14 mouse cellular contexts compared by ENCODE assay signal in the genomic region with DNA sequence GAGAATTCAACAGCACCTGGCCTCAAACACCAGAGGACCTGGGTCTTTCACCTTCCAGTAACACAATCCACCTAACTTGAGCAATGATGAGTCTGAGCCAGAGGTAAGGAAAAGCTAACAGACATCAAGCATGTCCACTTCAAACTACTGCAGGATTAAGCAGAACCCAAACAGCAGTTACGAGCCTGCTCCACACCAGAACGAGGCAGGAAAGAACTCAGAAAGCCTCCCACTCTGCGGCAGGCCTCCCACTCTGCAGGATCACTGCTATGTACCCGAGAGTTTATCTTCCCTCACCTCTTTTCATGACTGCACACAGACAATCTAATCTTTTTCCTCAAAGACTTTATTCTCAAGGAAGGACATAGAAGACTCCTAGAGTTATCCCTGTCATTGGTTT. TPM values are rescaled to one million over a fixed set of nuclear protein-coding genes. Genes with fewer than 3 reads are reported as not detected.
DNase-seq lines count a peak whose midpoint lies in the region; ATAC-seq and TF ChIP-seq lines count a peak whose summit lies in the region.
"Had no signal": no experiment of that assay in that cellular context is flagged by ENCODE, and none has a peak within 500 bp of the region (broad histone marks: within the 10 kb centered on the region; RNA-seq: fewer than 3 reads in every experiment).

No protein-coding gene starts in this region.

- no peak for TF ChIP-seq EP300 in lung, postnatal 0 days (IDR thresholded peaks at IDR 0.05)

- no peak overlapping the region for H3K9ac ChIP-seq in heart, embryonic 12.5 days
- H3K9ac ChIP-seq in lung, postnatal 0 days (replicated peaks; ENCODE audit: low read depth): no peak overlapping the region
- H3K9ac ChIP-seq: liver, embryonic 15.5 days had no signal

- H3K4me1 ChIP-seq in heart, embryonic 12.5 days (replicated peaks): peaks cover 16% of the 10 kb centered on the region; the same call in 1 of the 2 replicates
- H3K4me1 ChIP-seq in heart, embryonic 10.5 days: 0 out of 2 replicates have a peak, but pooled peaks cover 2% of the 10 kb centered on the region
- H3K4me1 ChIP-seq in lung, postnatal 0 days (ENCODE audit: insufficient read depth, low read depth, low read length): no peaks in the 10 kb centered on the region

- no peaks in the 10 kb centered on the region for H3K9me3 ChIP-seq in heart, embryonic 12.5 days (replicated peaks)
- no peaks in the 10 kb centered on the region for H3K9me3 ChIP-seq in heart, embryonic 10.5 days
- H3K9me3 ChIP-seq in lung, postnatal 0 days (ENCODE audit: low read length): no peaks in the 10 kb centered on the region
- H3K9me3 ChIP-seq: forebrain, embryonic 10.5 days; liver, embryonic 15.5 days had no signal

- H3K4me2 ChIP-seq in heart, embryonic 12.5 days: peak overlapping the region; percentile 9; the same call in 1 of the 2 replicates
- H3K4me2 ChIP-seq in lung, postnatal 0 days (replicated peaks; ENCODE audit: low read depth, low read length): no peak overlapping the region
- H3K4me2 ChIP-seq: liver, embryonic 15.5 days had no signal

- H3K27me3 ChIP-seq in heart, embryonic 12.5 days (replicated peaks): no peaks in the 10 kb centered on the region
- H3K27me3 ChIP-seq in heart, embryonic 10.5 days (ENCODE audit: insufficient read depth, poor library complexity, severe bottlenecking): no peaks in the 10 kb centered on the region
- no peaks in the 10 kb centered on the region for H3K27me3 ChIP-seq in lung, postnatal 0 days (replicated peaks; ENCODE audit: insufficient read depth, low read length)
- H3K27me3 ChIP-seq: liver, embryonic 15.5 days had no signal

- no peak for DNase-seq in heart, embryonic 10.5 days (ENCODE audit: low spot score)
- peak; percentile 42 to 54 for DNase-seq in layer of hippocampus, adult 2 months (ENCODE audit: low spot score in 2 of 2)
- DNase-seq in layer of hippocampus, postnatal 25 days (ENCODE audit: extremely low spot score in 1 of 2, low spot score in 1 of 2): no peak
- DNase-seq in right cerebral cortex, postnatal 36 days (ENCODE audit: low spot score in 2 of 2): peak; percentile 38 to 54
- no peak for DNase-seq in right cerebral cortex, postnatal 25 days
- DNase-seq in lung, postnatal 0 days (ENCODE audit: low spot score): no peak
- DNase-seq in urinary bladder, adult 18-20 months (ENCODE audit: low spot score in 2 of 2): no peak
- DNase-seq: cerebellum, adult 8-10 months; gastrocnemius, postnatal 36 days; thymus, postnatal 4 days had no signal

- no peak overlapping the region for H3K4me3 ChIP-seq in heart, embryonic 12.5 days
- H3K4me3 ChIP-seq in heart, embryonic 10.5 days: no peak overlapping the region
- H3K4me3 ChIP-seq in layer of hippocampus, adult 2 months: peak overlapping the region; percentile 1; the same call in 1 of the 2 replicates
- no peak overlapping the region for H3K4me3 ChIP-seq in lung, postnatal 0 days (ENCODE audit: low read depth, low read length)
- H3K4me3 ChIP-seq: forebrain, embryonic 10.5 days; liver, embryonic 15.5 days had no signal

- WGBS in heart, embryonic 12.5 days: 55% methylated on average over 4 of the region's 4 CpGs
- 70% methylated on average over 4 of the region's 4 CpGs for WGBS in heart, embryonic 10.5 days
- WGBS in lung, postnatal 0 days: 56% methylated on average over 4 of the region's 4 CpGs

- TF ChIP-seq CTCF in layer of hippocampus, adult 2 months (conservative IDR thresholded peaks at IDR 0.05): no peak; the same call in 1 of the 2 replicates
- TF ChIP-seq CTCF in lung, postnatal 0 days (IDR thresholded peaks at IDR 0.05): no peak

- ATAC-seq in heart, embryonic 12.5 days (ENCODE audit: insufficient number of reproducible peaks, low FRiP score): no peak
- ATAC-seq in lung, postnatal 0 days: no peak

- peaks cover 88% of the 10 kb centered on the region for H3K36me3 ChIP-seq in heart, embryonic 12.5 days
- peaks cover 87% of the 10 kb centered on the region for H3K36me3 ChIP-seq in heart, embryonic 10.5 days
- H3K36me3 ChIP-seq in lung, postnatal 0 days (ENCODE audit: insufficient read depth, low read length): peaks cover 37% of the 10 kb centered on the region

- no peak overlapping the region for H3K27ac ChIP-seq in heart, embryonic 12.5 days (ENCODE audit: poor library complexity, severe bottlenecking)
- H3K27ac ChIP-seq in heart, embryonic 10.5 days: no peak overlapping the region
- H3K27ac ChIP-seq in layer of hippocampus, adult 2 months: peak overlapping the region; percentile 82
- H3K27ac ChIP-seq in lung, postnatal 0 days (ENCODE audit: low read length): no peak overlapping the region
- H3K27ac ChIP-seq: forebrain, embryonic 10.5 days; liver, embryonic 15.5 days; macrophage had no signal

RNA-seq across cellular contexts. Expression of a gene that starts 7.8 kb away (rescaled TPM):
- 22.6 and 24.5 TPM in 2 replicates for polyA plus RNA-seq in heart, embryonic 12.5 days (2016; fragmentation: Nextera tagmentation; extraction: Ambion mirVana)
- polyA plus RNA-seq in heart, embryonic 10.5 days (2016; fragmentation: Nextera tagmentation; extraction: Ambion mirVana): 24.7 and 26.4 TPM in 2 replicates
- 10 to 100 TPM; 49.3 to 51.3 TPM for total RNA-seq in layer of hippocampus, adult 2 months (2021)
- 10 to 100 TPM; 46.4 to 48.1 TPM for total RNA-seq in layer of hippocampus, postnatal 25 days (2021)
- 10.2 and 13.1 TPM in 2 replicates for polyA plus RNA-seq in lung, postnatal 0 days (2015; fragmentation: Nextera tagmentation; extraction: Ambion mirVana)

RNA-seq across cellular contexts. Expression of a gene that starts 28.2 kb away (rescaled TPM):
- polyA plus RNA-seq in heart, embryonic 12.5 days (2016; fragmentation: Nextera tagmentation; extraction: Ambion mirVana): 17.7 and 19.1 TPM in 2 replicates
- 20.5 and 22.7 TPM in 2 replicates for polyA plus RNA-seq in heart, embryonic 10.5 days (2016; fragmentation: Nextera tagmentation; extraction: Ambion mirVana)
- 10 to 100 TPM; 22.2 to 25.1 TPM for total RNA-seq in layer of hippocampus, adult 2 months (2021)
- 10 to 100 TPM; 21.7 to 24.4 TPM for total RNA-seq in layer of hippocampus, postnatal 25 days (2021)
- polyA plus RNA-seq in lung, postnatal 0 days (2015; fragmentation: Nextera tagmentation; extraction: Ambion mirVana): 11.0 and 11.2 TPM in 2 replicates

RNA-seq across cellular contexts. Expression of a gene that starts 48.1 kb away (rescaled TPM):
- polyA plus RNA-seq in heart, embryonic 12.5 days (2016; fragmentation: Nextera tagmentation; extraction: Ambion mirVana): 142 and 145 TPM in 2 replicates
- 153 and 171 TPM in 2 replicates for polyA plus RNA-seq in heart, embryonic 10.5 days (2016; fragmentation: Nextera tagmentation; extraction: Ambion mirVana)
- total RNA-seq in layer of hippocampus, adult 2 months (2021): 100 to 1,000 TPM in 1 of 2 experiments, 10 to 100 TPM in 1; 89.2 to 100 TPM
- total RNA-seq in layer of hippocampus, postnatal 25 days (2021): 10 to 100 TPM; 94.8 to 96.0 TPM
- polyA plus RNA-seq in lung, postnatal 0 days (2015; fragmentation: Nextera tagmentation; extraction: Ambion mirVana): 39.0 and 42.0 TPM in 2 replicates

RNA-seq across cellular contexts. Expression of a gene that starts 48.1 kb away (rescaled TPM):
- 91.7 and 95.5 TPM in 2 replicates for polyA plus RNA-seq in heart, embryonic 12.5 days (2016; fragmentation: Nextera tagmentation; extraction: Ambion mirVana)
- 94.7 and 113 TPM in 2 replicates for polyA plus RNA-seq in heart, embryonic 10.5 days (2016; fragmentation: Nextera tagmentation; extraction: Ambion mirVana)
- 100 to 1,000 TPM; 159 to 168 TPM for total RNA-seq in layer of hippocampus, adult 2 months (2021)
- total RNA-seq in layer of hippocampus, postnatal 25 days (2021): 100 to 1,000 TPM; 133 to 170 TPM
- polyA plus RNA-seq in lung, postnatal 0 days (2015; fragmentation: Nextera tagmentation; extraction: Ambion mirVana): 75.3 and 85.5 TPM in 2 replicates

RNA-seq across cellular contexts. Expression of a gene that starts 56.8 kb away (rescaled TPM):
- polyA plus RNA-seq in heart, embryonic 12.5 days (2016; fragmentation: Nextera tagmentation; extraction: Ambion mirVana): 20.4 and 23.5 TPM in 2 replicates
- polyA plus RNA-seq in heart, embryonic 10.5 days (2016; fragmentation: Nextera tagmentation; extraction: Ambion mirVana): 27.1 and 31.7 TPM in 2 replicates
- 10 to 100 TPM; 72.5 to 88.9 TPM for total RNA-seq in layer of hippocampus, adult 2 months (2021)
- total RNA-seq in layer of hippocampus, postnatal 25 days (2021): 10 to 100 TPM; 43.8 to 82.5 TPM
- polyA plus RNA-seq in lung, postnatal 0 days (2015; fragmentation: Nextera tagmentation; extraction: Ambion mirVana): 7.4 and 9.3 TPM in 2 replicates

Comparison
In these comparisons a context has a peak if more than half of its experiments do, and no peak if none do; other contexts are left out.
1. DNase-seq: peak in layer of hippocampus, adult 2 months (2 of 2) and right cerebral cortex, postnatal 36 days (2 of 2); none in heart, embryonic 10.5 days (single experiment), layer of hippocampus, postnatal 25 days (0 of 2), right cerebral cortex, postnatal 25 days (single experiment), lung, postnatal 0 days (single experiment) and urinary bladder, adult 18-20 months (0 of 2).